Mouse (Mus musculus): ENCODE results near the gene 1700088E04Rik.

DNA sequence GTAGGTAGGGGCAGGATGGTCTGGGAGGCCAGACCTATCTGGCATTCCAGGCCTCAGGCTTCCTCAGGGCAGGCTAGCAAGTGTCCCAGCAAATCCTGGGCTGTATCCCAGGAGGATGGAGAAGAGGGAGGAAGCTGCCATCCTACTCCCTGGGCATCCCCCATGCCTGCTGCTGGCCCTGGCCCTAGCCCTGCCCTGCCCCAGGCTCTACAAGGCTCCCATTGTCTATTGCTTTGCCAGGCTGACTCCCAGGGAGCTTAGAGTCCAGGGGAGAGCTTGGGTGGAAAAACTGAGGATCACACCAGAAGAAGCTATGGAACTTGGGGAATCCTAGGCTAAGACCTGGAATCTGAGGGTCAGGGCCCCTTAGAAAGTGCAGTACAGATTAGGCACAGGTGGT is 39.5 kb downstream of the 1700088E04Rik start:
- TF ChIP-seq CTCF (IDR thresholded peaks at IDR 0.05; ENCODE audit: low read depth, low read length) (no peak), GATA1 (IDR thresholded peaks at IDR 0.05; ENCODE audit: borderline replicate concordance, low read length) (no peak), TAL1 (conservative IDR thresholded peaks at IDR 0.05; ENCODE audit: low read depth, low read length) (no peak)

All from G1E (cell line).